Mouse (Mus musculus) T-cell, adult 2 months (primary cell): ENCODE results near the gene Rap1gap.

Experiments used
- DNase-seq: peaks from one replicate; pipeline ENCODE4 v3.0.0; 2022; ENCODE audit warnings: low spot score

Gene Rap1gap

DNA sequence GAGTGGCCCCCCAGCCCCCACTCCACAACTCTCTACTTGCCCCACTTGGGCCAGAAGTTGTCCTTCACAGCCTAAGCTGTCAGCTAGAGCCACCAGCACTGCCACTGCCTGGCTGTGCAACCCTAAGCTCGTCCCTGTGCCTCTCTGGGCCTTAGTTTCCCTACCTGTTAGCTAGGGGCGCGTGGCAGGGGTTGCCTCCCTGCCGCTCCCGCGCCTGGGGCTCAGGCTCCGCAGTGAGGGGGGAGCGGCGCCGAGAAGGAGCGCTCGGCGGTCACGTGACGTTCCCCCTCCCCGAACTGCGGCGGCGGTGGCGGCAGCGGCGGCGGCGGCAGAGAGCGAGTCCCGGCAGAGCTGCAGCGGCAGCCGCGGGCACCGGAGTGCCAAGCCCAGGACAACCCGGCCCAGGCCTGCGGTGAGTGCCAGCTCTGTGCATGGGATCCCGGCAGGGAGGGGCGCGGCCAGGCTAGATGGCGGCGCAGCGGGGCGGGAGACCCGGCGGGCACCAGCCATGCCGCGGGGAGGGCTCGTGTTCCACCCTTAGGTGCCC is at the start of gene Rap1gap:
Gene Rap1gap (plus strand): TSS at position 294 of the 547 bp plus-strand sequence.
- DNase-seq = peak; percentile 18

DNA sequence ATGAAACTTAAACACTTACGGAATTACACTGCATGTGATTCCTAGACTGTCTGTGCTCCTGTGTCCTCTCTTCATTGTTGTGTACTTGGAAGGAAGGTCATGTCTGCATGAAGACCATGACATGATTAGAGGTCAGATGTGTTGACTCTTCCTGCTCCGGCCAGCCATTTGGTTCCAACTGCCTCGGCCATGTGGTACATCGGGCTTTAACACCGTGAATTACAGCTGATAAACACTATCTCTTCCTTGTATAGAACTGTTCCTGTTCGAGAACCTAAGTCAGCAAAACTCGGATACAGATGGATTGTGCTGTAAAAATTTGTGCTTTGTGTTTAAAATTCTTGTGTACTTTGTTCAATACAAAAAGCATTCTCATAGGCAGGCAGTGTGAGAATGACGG is 41.7 kb upstream of the Rap1gap start:
- no peak for DNase-seq

DNA sequence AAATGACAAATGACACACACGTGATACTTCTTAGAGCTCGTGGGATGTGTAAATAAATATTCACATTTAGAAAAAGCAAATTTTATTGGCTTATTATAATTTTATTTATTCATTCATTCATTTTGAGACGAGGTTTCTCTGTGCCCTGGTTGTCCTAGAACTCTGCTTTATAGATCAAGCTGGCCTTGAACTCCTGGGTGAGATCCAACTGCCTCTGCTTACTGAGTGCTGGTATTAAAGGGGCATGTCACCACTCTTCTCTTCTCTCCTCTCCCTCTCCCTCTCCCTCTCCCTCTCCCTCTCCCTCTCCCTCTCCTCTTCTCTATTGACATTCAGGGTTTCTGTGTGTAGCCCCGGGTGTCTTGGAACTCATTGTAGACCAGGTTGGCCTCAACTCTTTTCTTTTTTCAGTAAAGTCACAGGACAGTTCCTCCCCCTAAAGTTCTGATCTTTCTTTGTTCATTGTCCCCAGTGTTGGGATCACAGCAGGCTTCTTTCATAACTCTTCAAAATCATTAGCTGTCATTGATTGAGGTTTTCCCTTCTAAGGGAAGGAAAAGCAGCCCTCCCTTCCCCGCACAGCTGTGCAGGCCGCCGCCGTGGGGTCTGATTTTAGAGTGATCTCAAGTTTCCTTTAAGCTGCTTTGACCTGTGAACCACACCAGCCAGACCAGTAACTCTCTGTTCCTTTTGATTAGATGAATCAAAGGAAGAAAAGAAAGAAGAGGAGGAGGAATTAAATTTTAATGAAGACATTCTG is 36.9 kb upstream of the Rap1gap start:
- DNase-seq = no peak

DNA sequence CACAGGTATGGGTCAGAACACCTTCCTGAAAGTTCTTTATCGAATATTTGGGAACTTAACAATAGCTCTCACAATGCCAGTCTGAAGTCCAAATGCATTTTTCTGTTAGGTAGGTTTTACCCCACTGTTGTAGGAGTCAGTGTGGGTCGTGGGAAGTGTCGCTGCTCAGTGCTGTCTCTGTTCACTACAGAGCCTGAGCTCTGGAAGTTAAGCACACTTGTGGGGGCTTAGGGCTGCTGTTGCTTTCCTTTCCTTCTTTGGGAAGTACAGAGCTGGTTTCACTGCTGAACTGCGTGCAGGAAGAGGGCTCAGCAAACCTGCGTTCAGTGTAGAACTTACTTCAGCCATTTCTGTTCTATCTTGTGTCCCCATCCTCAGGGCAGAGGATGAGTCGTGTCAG is 36.1 kb upstream of the Rap1gap start:
- DNase-seq = no peak

DNA sequence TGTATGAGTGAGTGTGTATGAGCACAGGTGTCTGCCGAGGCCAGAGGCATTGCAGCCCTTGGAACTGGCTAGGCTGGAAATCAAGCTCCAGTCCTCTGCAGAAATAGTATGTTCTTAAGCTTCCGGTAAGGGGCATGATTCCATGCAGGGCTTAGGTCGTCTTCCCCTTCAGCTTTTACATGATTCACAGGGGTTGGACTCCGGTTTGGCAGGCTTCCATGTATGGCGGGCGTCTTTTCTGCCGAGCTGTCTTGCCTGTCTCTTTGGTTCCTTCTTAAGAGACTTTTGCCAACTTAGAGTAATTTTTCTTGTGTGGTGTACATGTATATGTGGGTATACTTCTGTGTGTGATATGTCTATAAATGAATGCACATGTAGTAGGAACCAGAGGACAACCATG is 35.2 kb upstream of the Rap1gap start:
- no peak for DNase-seq

DNA sequence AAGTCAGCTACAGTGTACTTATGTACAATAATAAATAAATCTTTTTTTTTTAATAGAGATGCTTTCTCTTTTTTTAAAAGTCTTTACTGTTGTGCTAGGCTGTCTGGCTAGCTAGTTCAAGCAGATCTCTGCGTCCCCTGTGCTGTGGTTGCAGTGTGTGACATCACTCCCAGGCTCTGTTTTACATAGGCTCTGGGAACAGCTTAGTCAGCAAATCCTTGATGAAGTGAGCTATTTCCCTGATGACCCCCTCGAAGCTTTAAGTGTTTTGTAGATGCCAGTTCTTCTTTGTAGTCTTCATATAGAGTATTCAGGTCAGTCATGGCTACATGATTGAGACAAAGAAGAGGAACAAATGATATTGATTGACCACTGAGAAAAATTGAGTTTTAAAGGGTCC is 34.4 kb upstream of the Rap1gap start:
- no peak for DNase-seq

DNA sequence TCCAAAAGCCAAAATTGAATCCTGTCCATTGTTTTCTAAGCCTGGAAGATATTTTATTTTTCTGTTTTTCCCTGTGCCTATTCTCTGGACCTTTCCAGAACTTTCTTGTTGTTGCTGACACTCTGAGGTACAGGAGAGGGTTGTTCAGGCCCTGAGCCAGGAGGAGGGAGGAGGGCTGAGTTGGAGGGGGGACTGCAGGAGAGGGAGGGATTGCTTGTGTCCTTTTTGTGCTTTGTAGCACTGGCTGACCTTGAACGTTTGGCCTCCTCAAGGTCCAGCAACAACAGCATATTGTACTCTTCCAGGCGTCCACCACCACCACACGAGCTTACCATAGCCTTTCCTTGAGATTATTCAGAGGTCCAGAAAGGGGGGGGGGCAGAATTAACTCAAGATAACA is 32.9 kb upstream of the Rap1gap start:
- no peak for DNase-seq

DNA sequence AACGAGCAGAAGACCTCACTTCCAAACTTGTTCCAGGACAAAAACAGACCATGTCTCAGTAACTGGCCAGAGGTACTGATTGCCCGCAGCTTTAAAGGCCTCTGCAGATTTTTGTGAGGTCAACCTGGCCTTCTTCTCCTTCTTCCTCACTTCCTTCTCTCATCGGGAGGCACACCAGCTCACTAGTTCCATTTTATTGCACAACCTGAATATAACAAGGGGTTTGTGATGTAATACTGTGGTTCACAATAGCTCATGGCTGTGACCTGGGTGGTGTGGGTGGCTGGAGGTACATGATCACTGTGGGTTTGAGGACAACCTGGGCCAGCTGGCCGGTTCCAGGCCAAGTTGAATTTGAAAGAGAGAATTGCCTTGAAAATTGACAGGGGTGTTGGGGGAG is 31.1 kb upstream of the Rap1gap start:
- DNase-seq = no peak

DNA sequence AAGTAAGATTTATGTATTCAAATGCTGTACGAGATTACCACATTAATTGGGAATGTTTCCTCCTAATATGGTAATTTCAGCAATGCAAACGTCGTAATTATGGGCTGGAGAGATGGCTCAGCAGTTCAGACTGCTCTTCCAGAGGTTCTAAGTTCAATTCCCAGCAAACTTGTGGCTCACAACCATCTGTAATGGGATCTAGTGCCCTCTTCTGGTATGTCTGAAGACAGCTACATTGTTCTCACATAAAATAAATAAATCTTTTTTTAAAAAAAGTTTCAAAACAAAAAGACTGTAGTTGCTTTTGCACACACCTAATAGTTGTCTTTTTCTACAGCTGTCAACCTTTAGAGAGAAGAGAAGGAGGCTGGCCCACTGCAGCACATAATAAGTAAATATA is 27.9 kb upstream of the Rap1gap start:
- DNase-seq = no peak

DNA sequence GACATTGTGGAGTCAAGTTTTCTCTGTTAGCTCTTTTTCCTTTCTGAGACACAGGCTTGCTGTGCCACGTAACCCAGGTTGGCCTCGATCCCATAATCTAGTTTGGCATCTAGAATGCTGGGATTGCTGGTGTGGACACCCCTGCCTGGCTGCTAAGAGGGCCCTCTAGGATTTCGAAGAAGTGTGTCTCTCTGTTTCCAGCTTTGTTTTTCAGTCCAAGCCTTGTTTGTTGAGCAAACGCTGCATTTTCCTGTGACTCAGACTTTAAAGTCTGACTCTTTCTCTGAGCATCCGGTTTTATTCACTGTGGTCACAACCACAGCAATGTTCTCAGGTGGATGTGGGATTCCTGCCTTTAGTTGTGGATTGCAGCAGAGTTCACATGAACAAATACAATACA is 23.0 kb upstream of the Rap1gap start:
- peak; percentile 65 for DNase-seq

DNA sequence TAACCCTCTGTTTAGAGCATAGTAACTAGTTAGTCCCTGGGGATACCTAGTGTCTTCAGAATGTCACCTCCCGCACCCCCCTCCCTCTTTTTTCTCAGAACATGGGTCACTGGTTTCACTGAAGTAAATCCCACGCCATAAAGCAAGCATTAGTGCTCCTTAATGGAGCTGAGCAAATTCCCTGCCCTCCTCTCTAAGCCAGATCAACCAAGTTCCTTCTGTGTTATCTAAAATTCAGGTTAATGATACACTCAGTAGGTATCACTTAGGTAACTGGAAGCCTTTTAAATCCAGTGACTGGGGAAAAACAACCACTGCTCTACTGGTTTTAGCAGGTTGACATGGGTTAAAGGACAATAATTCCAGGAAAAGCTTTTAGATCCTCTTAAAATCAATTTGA is 22.4 kb upstream of the Rap1gap start:
- DNase-seq = no peak

DNA sequence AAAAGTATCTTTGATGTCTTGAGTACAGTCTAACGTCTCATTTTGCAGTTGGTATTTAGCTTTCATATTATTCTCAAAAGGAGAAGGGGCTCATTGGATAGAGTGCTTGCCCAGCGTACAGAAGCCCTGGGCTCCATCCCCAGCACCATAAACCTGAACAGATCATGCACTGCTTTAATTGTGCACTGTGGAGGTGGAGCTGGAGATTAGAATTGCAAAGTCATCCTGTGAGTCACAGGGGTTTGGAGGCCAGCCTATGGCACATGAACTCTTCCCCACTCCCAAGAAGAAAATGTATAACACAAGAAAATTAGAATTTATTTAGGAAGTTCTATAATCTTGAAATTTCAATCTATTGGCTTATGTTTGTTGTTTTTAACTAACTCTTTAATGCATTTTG is 21.1 kb upstream of the Rap1gap start:
- no peak for DNase-seq

DNA sequence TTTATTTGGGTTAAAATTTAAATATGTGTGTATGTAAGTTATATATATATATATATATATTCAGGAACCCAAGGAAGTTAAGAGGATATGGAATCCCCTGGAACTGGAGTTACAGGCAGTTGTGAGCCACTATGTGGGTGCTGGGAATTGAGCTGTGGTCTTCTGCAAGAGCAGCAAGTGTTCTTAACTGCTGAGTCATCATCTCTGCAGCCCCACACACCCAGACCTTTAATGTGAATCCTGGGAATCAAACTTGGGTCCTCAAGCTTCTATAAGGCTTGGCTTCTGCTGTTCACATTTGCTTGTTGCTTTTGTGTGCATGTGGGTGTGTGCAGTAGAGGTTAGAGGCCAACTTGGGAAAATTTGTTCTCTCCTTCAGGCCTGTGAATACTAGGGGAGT is 18.3 kb upstream of the Rap1gap start:
- no peak for DNase-seq

DNA sequence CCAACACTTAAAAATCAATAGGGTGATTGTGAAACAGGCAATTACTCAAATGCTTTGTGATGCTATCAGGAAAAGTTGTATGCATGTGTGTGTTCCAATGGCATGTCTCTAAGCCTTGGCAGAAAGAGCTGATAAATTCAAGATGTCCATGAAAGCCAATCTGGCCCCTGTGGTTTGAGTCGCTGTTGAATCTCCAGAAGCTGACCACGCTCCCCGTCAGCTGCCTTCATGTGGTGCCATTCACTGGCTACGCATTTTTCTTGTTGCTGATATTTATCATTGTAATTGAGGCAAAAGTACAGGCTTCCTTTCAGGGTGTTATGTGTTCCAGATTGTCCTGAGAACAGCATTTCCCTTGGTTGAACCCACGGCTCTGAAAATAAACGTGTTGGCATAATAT is 16.9 kb upstream of the Rap1gap start:
- no peak for DNase-seq

DNA sequence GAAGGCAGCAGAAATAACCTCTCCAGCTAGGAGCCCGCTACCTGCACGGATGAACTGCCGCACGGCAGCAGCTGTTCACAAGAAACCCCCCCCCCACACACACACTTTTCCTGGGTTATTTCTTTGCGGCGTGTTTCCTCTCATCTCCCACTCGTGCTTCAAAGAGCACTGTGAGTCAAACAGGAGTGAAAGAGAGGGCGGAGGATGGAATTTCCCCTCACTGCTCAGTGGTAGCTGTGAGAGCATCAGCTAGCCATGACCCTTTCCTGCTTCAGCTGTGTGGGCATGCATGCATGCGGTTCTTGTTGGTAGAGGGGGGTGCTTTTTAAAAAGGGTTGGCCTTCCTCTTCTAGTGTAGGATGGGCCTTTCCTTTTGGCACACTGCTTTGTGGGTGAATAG is 16.3 kb upstream of the Rap1gap start:
- no peak for DNase-seq

DNA sequence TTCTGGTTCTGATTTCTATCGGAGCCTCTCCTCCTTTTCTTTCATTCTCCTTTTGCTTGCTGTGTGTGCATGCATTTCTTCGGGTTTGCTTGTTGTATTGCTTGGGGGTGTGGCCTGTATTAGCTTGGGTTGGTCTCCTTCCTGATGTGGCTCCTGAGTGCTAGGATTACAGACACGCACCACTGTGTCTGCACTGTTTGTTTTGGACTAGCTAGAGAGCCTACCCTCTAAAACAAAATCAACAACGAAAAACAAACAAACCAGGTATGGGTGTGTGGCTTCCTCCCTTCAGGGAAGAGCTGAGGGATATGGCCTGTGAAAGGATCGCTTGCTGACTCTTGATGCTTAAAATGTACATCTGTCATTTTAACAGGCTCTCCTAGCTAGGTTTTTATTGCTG is 13.6 kb upstream of the Rap1gap start:
- no peak for DNase-seq

DNA sequence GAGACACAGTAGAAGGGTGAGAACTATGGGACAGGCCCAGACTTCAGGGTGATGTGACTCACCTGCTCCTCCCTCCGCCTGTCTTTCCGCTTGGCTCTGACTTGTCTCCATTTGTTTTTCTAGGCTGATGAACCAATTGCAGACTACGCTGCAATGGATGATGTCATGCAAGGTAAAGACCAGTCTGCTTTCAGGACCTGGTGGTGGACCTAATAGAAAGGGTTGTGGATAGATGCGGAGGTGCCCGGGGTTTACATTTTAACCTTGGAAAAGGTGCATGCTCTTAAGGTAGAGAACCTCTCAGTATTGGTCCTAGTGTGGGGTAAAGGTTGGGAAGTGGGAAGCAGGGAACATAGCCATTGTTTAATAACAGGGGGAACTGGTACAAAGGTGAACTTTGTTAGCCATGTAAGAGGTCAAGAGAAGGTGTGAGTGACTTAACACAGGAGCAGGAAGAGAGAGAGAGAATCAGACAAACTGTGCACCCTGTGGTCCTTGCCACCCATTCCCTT is 11.6 kb upstream of the Rap1gap start:
- no peak for DNase-seq

DNA sequence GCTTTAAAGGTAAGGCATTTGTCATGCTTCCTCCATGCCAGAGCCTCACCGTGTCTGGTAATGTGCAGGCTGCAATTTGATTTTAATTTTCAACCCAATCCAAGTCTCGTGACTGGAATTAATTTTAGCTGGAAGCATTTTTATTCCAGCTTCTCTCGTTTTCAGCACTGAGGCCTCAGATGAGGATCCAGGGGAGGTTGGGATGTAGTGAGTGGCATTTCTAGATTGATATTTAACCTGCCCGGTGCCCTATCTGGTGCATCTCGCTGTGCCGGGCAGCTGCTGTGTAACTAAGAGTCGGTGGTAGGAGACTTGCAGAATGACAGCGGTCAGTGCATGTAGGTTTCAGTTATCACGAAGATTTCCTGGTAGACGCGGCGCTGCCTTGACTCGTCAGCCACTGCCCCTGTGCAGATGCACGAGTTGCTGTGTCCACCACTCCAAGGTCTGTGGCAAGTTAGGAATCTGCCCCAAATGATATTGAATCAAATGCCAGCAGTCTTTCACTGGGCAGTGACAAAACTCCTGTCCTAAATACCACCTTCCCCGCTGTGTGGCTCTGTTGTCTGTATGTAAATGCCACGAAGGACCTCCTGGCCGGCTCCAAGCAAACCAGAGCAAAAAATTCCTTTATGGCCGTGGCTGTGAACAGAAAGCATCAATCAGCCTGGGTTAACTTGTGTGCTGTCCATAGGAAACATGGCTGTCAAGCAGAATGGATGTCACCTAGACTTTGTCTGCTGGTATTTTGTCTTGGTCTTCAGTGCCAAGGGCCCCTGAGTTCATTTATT is 9.1 kb upstream of the Rap1gap start:
- DNase-seq = no peak

DNA sequence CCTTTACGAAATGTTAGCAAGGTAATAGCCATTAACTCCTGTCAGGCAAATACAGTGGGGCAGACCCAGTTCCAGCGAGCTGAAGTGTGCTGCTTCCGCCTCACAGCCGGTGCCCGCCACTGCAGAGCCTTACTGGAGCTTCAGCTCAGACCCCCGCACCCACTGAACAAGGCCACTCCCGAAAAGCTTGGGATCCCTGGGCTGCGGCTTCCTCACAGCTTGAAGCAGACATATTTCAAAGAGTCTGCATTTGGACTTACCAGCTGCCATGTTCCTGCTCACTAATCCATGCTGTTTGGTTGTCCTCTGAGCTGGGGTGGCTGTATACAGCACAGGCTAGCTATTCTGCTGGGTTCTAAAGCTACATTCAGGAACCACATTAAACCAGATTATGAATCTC is 6.9 kb upstream of the Rap1gap start:
- DNase-seq = no peak

DNA sequence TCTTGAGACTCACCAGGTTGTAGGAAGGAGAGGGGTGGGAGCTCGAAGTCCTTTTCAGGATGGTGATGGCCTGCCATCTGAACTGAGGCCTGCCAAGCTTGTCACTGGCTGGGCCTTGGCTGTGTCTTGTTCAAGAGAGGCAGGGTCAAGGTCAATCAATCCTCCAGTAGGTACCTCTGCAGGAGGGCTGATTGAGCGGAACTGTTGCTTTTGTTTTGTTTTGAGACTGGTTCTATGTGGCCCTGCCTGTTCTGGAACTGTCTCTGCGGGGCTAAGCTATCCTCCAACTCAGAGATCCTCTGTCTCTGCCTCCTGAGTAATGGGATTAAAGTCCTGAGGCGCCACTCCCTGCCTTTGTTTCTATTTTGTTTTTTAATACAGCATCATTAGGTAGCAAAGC is 5.0 kb upstream of the Rap1gap start:
- no peak for DNase-seq

DNA sequence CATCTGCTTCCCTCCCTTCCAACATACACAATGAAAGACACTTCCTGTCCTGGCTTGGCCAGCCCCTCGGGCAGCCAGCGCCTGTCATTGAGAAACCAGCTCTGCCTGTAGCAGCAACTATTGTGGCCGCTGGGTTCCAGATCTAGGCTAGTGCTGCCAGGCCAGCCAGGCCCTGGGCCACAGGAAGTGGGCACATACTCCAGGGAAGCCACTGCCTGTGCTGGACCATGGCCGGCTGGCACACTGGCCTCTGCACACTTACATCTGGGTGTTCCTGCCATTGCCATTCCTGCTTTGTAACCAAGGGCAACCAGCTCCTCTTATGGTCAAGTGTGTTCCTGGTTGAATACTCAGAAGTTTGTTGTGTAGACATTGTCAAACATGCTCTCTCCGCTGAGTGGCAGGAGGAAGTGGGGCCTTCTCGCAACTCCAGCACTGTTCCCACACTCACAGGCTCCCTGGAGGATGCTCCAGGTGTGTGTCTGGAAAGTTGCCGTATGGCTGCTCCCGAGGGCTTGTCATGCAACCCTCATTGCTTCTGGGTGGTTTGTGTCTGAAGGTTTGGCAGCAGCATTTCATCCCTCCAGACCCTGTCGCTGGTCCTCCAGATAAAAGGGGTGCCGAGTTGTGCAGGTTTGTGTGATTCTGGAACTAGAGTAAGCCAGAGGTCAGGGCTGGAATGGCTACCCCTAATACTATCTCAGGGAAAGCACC is 4.0 kb upstream of the Rap1gap start:
- no peak for DNase-seq

DNA sequence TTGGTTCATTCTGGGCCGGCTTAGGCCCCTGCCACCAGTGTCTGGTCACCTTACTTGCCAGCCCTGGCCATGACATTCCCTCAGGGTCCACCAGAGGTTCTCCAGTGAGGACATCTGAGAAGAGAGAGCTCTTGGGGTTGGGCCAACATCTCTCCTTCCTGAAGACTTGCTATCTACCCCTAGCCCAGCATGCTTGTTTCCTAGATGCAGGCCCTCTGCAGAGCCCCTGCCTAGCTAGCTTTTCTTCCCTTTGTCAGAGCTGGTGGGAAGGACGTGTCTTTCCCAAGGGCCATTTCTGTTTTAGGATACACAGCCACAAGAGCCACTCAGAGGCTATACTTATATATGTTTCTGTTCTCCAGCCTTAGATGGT is 3.5 kb upstream of the Rap1gap start:
- DNase-seq = no peak

DNA sequence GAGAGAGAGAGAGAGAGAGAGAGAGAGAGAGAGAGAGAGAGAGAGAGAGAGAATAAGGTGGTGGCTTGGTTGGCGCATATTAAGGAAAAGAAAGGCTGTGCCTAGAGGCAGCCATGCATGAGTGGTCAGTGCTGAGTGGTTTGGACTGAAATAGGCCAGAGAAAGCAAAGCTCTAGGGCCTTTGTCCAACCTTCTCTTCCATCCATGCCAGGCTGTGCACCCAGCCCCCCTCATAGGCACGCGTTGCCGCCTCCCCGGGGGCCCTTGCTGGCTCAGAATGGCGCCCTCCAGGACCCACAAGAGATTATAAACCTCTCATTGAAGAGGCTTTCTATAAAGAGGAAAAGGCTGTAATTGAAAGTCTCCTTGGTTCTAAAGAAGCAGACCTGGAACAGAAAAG is 3.0 kb upstream of the Rap1gap start:
- DNase-seq = no peak
